Mouse (Mus musculus) embryonic fibroblast, embryonic 13.5 days (primary cell): ENCODE results near the gene Rad51b.

Source experiments
- CTCF ChIP-seq: IDR thresholded peaks from 2 replicates; pipeline ENCODE4 v1.5.1; 2011; ENCODE audit warnings: mild to moderate bottlenecking, control low read depth, low read length, moderate library complexity, borderline replicate concordance; ENCODE audit not compliant: insufficient read depth
- POLR2A ChIP-seq: IDR thresholded peaks from 2 replicates; pipeline ENCODE4 v1.6.1; 2011; ENCODE audit warnings: low read depth, mild to moderate bottlenecking, control low read depth, low read length, moderate library complexity

DNA sequence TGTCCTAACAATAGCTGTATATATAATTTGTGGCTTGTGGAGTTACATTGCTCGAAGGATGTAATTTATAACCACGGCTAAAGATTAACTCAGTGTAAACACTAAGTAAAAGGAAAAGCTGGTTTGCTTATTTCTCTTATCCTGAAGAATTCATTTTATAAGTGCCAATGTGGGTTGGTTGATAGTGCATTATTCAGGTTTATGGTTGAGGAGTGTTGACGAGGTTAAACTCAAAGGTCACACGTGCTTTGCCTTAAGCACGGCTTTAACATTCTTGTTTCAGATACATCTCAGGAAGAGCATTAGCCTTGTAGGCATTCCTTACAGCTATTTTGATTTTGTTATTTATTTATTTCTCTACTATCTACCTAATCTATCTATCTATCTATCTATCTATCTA lies 20.3 kb downstream of the Rad51b start:
- TF ChIP-seq POLR2A = no peak
- TF ChIP-seq CTCF = no peak
